ENCODE assay signal across 9 mouse cellular contexts in genomic region chr4:24154418-24154817, GRCm38 (mm10).
A peak's percentile ranks its signal among the peaks of the same experiment; 100 is the strongest.
DNase-seq lines count a peak whose midpoint lies in the region; ATAC-seq and TF ChIP-seq lines count a peak whose summit lies in the region.
"Had no signal": no experiment of that assay in that cellular context is flagged by ENCODE, and none has a peak within 500 bp of the region (broad histone marks: within the 10 kb centered on the region; RNA-seq: fewer than 3 reads in every experiment).

No protein-coding gene starts in this region.

- no peak overlapping the region for H3K27ac ChIP-seq in forebrain, embryonic 12.5 days
- no peak overlapping the region for H3K27ac ChIP-seq in midbrain, embryonic 13.5 days
- H3K27ac ChIP-seq: macrophage had no signal

- H3K4me3 ChIP-seq in forebrain, embryonic 12.5 days (replicated peaks) = no peak overlapping the region
- no peak overlapping the region for H3K4me3 ChIP-seq in midbrain, embryonic 13.5 days (replicated peaks)

- ATAC-seq in cerebellum, adult (ENCODE audit: insufficient number of reproducible peaks, low FRiP score, low TSS enrichment) = no peak
- ATAC-seq in forebrain, embryonic 12.5 days (ENCODE audit: low FRiP score) = peak; percentile 87
- peak; percentile 78; the same call in 1 of the 2 replicates for ATAC-seq in midbrain, embryonic 13.5 days

- H3K9me3 ChIP-seq in forebrain, embryonic 12.5 days = no peaks in the 10 kb centered on the region
- no peaks in the 10 kb centered on the region for H3K9me3 ChIP-seq in midbrain, embryonic 13.5 days

- H3K4me2 ChIP-seq in forebrain, embryonic 12.5 days = no peak overlapping the region
- no peak overlapping the region for H3K4me2 ChIP-seq in midbrain, embryonic 13.5 days (replicated peaks)

- 19% methylated on average over 8 of the region's 8 CpGs for WGBS in forebrain, embryonic 12.5 days
- 21% methylated on average over 8 of the region's 8 CpGs for WGBS in midbrain, embryonic 13.5 days

- DNase-seq in cerebellum, adult 11 months = peak; percentile 2
- peak; percentile 81 for DNase-seq in brain, embryonic 14.5 days (ENCODE audit: low read depth)
- DNase-seq in induced T-regulatory cell, adult 2 months (ENCODE audit: low read depth) = peak; percentile 4
- peak; percentile 83 to 85 for DNase-seq in left cerebral cortex, adult 18-20 months (ENCODE audit: low spot score in 2 of 2)
- DNase-seq in testis, postnatal 10 days (ENCODE audit: low spot score) = peak; percentile 79

- H3K9ac ChIP-seq in forebrain, embryonic 12.5 days = no peak overlapping the region
- no peak overlapping the region for H3K9ac ChIP-seq in midbrain, embryonic 13.5 days (replicated peaks)

- no peak for TF ChIP-seq POLR2A in brain, embryonic 14.5 days (IDR thresholded peaks at IDR 0.05; ENCODE audit: borderline replicate concordance, extremely low read depth, insufficient read depth, insufficient read length, poor library complexity, severe bottlenecking)

- peak; percentile 97 for TF ChIP-seq CTCF in brain, embryonic 14.5 days (IDR thresholded peaks at IDR 0.05; ENCODE audit: borderline replicate concordance, extremely low read depth, insufficient read depth, insufficient read length)

- no peaks in the 10 kb centered on the region for H3K36me3 ChIP-seq in forebrain, embryonic 12.5 days (replicated peaks)
- no peaks in the 10 kb centered on the region for H3K36me3 ChIP-seq in midbrain, embryonic 13.5 days

- no peaks in the 10 kb centered on the region for H3K4me1 ChIP-seq in forebrain, embryonic 12.5 days
- H3K4me1 ChIP-seq in midbrain, embryonic 13.5 days (replicated peaks) = no peaks in the 10 kb centered on the region

- no peaks in the 10 kb centered on the region for H3K27me3 ChIP-seq in forebrain, embryonic 12.5 days
- H3K27me3 ChIP-seq in midbrain, embryonic 13.5 days = no peaks in the 10 kb centered on the region

Comparison
In these comparisons a context has a peak if more than half of its experiments do, and no peak if none do; other contexts are left out.
1. DNase-seq: peak in every context shown above with its lines; median percentile 84 in left cerebral cortex, adult 18-20 months; 81 in brain, embryonic 14.5 days; 79 in testis, postnatal 10 days; 4 in induced T-regulatory cell, adult 2 months; 2 in cerebellum, adult 11 months.